Mouse (Mus musculus) embryonic facial prominence, embryonic 10.5 days (tissue): ENCODE measurements at regions not wholly inside any gene's neighbourhood (a gene's known extent, or its start where the extent isn't known, plus 50 kb on each side); places are given as distances from the start of the nearest gene placed in this dataset.
A peak's percentile ranks its signal among the peaks of the same experiment; 100 is the strongest.

ENCODE experiments used
- DNase-seq: peaks from one replicate; pipeline ENCODE4 v3.0.0-alpha.2; 2017; ENCODE audit warnings: low spot score
- H3K27ac ChIP-seq: fragments of 300-500 bp; sonication (generic); replicated peaks from 2 replicates; pipeline ENCODE4 v1.5.1; 2016; ENCODE audit warnings: mild to moderate bottlenecking
- H3K27me3 ChIP-seq: fragments of 300-500 bp; sonication (generic); replicated peaks from 2 replicates; pipeline ENCODE4 v1.6.1; 2016; ENCODE audit warnings: low read depth, mild to moderate bottlenecking; ENCODE audit not compliant: poor library complexity, severe bottlenecking
- H3K36me3 ChIP-seq: fragments of 300-500 bp; sonication (generic); replicated peaks from 2 replicates; pipeline ENCODE4 v1.6.1; 2016; ENCODE audit warnings: mild to moderate bottlenecking, moderate library complexity
- H3K4me1 ChIP-seq: fragments of 300-500 bp; sonication (generic); 2 replicates; pipeline ENCODE4 v1.6.1; 2016
- H3K4me3 ChIP-seq: fragments of 300-500 bp; sonication (generic); 2 replicates; pipeline ENCODE4 v1.5.1; 2016; ENCODE audit warnings: mild to moderate bottlenecking, moderate library complexity
- H3K9me3 ChIP-seq: fragments of 300-500 bp; sonication (generic); 2 replicates; pipeline ENCODE4 v1.6.1; 2016; ENCODE audit warnings: mild to moderate bottlenecking
- WGBS: fragments of 180-500 bp; shearing (Covaris S2); methylation state at CpG from one replicate; pipeline ENCODE4 v1.1.7; 2016; 5-methylcytosine and 5-hydroxymethylcytosine counted together

DNA sequence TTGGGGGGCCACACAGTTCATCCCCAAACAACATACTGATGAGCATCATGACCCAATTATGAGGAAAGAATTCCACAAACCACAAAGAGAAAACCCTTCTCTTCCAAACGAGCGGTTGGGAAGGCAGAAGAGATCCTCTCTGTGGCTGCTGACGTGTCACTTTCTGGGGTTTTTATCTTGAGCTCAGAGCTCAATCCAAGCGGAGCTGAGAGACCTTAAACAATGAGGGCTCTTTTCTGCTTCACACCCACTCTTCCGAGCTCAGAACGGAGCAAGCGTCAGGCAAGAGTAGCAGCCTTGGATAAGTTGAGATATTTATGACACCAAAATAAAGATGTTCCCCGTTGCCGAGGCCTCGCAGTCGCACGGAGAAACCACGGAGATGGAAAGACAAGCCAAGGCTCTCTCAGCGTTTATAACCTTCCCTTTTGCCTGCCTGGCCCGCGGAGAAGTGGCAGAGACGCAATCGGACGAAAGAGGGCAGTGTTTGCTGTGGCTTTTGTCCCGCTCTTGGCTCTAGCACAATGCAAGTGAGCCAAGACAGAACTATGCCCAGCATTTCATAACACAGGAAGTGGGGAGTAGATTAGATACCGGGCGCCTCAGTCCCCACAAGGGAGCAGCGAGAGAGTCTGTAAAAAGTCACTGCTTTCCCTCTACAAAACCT is 100.7 kb downstream of the Chic2 start:
- H3K4me1 ChIP-seq, result peaks cover 46% of the 10 kb centered on the region
- peak overlapping the region; percentile 78 for H3K27ac ChIP-seq
- DNase-seq, result peak; percentile 87
- peaks cover 74% of the 10 kb centered on the region for H3K27me3 ChIP-seq
- peak overlapping the region; percentile 49 for H3K4me3 ChIP-seq
- no peaks in the 10 kb centered on the region for H3K9me3 ChIP-seq
- 1% methylated on average over 23 of the region's 23 CpGs for WGBS
- no peaks in the 10 kb centered on the region for H3K36me3 ChIP-seq

DNA sequence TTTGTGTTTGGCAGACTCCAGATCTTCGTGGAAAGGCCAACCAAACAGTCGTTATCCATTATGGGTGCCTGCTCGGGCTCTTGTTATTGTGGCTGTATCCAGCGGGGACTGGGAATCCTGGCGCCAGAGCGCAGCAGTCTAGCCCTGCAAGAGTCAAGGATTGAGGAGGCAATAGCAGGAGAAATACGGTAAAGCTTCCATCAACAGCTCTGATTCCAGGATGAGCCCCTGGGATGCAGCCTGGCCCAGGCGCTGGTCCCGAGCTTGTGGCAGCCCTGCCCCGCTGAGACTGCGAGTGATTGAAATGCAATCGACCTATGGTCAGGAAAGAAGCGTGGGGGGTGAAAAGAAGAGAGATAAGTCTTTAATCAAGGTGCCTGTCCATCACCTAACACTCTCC is 103.1 kb downstream of the Chic2 start:
- H3K4me1 ChIP-seq, result peaks cover 54% of the 10 kb centered on the region
- H3K9me3 ChIP-seq, result no peaks in the 10 kb centered on the region
- H3K36me3 ChIP-seq, result no peaks in the 10 kb centered on the region
- H3K27ac ChIP-seq, result peak overlapping the region; percentile 44; the same call in 1 of the 2 replicates
- peak overlapping the region; percentile 19; the same call in 1 of the 2 replicates for H3K4me3 ChIP-seq
- WGBS, result under 1% methylated on average over 13 of the region's 13 CpGs
- peaks cover 62% of the 10 kb centered on the region for H3K27me3 ChIP-seq
- DNase-seq, result peak; percentile 73

DNA sequence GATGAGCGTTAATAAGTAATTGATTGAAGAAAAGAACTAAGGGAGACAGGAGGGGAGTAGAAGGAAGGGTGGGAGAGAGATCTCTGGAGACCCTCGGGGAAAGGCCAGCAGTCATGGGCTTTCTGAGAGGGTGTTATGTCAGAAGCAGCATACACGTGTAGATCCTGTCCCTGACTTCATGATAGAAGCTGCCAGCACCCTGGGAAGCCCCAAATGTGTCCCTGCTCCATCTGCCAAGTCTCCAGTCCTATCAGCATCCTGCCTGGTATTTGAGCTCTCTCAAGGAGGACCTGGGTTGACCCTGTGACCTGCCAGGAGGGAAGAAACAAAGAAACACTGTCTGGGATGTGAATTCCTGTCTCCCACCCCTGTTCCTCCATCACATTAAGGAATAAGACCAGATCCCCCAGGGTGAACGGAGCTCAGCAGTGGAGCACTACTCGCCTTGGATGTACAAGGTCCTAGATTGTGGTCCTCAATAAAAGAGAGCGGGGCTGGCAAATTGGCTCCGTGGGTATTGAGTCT is 107.1 kb downstream of the Chic2 start:
- no peak overlapping the region for H3K4me3 ChIP-seq
- H3K27ac ChIP-seq, result peak overlapping the region; percentile 57
- no peaks in the 10 kb centered on the region for H3K36me3 ChIP-seq
- peaks cover 36% of the 10 kb centered on the region for H3K4me1 ChIP-seq
- 34% methylated on average over 7 of the region's 7 CpGs for WGBS
- H3K27me3 ChIP-seq, result peaks cover 38% of the 10 kb centered on the region
- DNase-seq, result peak; percentile 44
- H3K9me3 ChIP-seq, result no peaks in the 10 kb centered on the region

DNA sequence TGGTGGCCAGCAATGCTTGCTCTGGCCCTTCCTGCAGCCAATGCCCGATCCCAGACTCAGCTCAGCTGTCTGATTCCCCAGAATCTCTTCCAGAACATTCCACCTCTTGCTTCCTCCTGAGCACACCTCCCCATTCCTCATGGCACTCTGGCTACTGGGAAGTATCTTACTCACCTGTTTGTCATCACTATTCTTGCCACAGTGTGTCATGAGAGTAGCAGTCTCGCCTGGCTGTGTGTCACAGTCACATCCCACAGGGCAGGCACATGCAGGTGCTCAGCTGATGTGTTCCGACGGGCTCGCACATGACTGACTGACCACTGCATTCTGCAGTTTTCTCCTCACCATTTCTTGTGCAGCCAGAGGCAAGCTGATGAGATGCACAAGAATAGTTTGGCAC is 108.5 kb downstream of the Chic2 start:
- 88% methylated on average over 5 of the region's 5 CpGs for WGBS
- no peaks in the 10 kb centered on the region for H3K36me3 ChIP-seq
- no peak for DNase-seq
- H3K9me3 ChIP-seq, result no peaks in the 10 kb centered on the region
- H3K4me1 ChIP-seq, result peaks cover 29% of the 10 kb centered on the region
- H3K27ac ChIP-seq, result no peak overlapping the region
- H3K4me3 ChIP-seq, result no peak overlapping the region
- H3K27me3 ChIP-seq, result peaks cover 28% of the 10 kb centered on the region

DNA sequence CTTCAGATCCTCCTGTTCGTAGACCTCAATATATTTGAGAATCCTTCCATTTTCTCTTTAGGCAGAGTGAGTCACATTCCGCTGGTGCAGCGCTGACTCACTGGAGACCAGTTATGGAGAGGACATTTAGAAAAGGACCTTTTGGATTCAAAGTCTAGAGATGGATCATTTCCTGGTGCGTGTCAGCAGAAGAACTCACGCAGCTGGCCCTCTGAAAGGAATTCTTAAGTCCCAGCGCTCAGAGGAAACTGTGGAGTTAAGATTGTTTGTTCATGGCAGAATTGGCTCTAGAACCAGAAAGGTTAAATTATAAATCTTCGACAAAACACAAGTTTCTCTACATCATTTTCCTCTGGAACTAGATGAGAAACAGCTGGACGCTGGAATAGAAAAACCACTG is 108.9 kb downstream of the Chic2 start:
- no peaks in the 10 kb centered on the region for H3K9me3 ChIP-seq
- no peaks in the 10 kb centered on the region for H3K36me3 ChIP-seq
- peaks cover 24% of the 10 kb centered on the region for H3K27me3 ChIP-seq
- H3K27ac ChIP-seq, result no peak overlapping the region
- no peak overlapping the region for H3K4me3 ChIP-seq
- 83% methylated on average over 8 of the region's 8 CpGs for WGBS
- peaks cover 28% of the 10 kb centered on the region for H3K4me1 ChIP-seq
- no peak for DNase-seq

DNA sequence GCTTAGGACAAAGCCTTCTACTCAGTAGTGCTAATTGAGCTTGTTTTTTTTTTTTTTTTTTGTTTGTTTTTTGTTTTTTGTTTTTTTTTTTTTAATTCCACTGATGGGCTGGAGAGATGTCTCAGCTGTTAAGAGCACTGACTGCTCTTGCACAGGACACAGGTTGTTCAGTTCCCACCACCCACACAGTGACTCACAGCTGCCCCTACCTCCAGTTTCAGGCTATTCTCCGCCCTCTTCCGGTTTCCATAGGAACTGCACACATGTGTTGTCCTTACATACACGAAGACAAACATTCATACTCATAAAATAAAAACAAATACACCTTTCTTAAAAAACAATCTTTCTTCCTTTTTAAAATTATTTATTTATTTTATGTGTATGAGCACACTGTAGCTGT is 111.3 kb downstream of the Chic2 start:
- no peak for DNase-seq
- Histone ChIP-seq H3K36me3 (no peaks in the 10 kb centered on the region), H3K9me3 (no peaks in the 10 kb centered on the region), H3K27me3 (0 out of 2 replicates have a peak, but pooled peaks cover 4% of the 10 kb centered on the region), H3K4me3 (no peak overlapping the region), H3K4me1 (peaks cover 23% of the 10 kb centered on the region), H3K27ac (no peak overlapping the region)
- 90% methylated on average over 3 of the region's 3 CpGs for WGBS

DNA sequence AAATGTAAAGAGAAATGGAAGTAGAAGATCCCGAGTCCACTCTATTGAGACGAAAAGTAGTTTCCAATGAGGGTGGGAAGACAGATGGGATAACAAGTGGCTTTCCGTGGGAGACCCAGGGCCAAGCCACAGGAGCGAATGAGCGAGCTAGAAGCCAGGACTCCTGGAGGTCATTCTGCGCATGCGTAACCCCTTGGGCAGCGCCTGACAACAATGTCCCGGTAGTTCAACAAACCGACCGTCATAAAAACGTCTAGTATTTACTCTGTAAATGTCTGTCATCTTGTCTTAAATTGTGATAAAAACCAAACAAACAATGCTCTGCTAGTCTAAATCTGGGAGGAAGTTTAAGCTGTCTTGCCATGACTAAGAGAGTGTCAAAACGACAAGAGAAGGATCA is 112.4 kb downstream of the Chic2 start:
- WGBS, result 86% methylated on average over 13 of the region's 13 CpGs

DNA sequence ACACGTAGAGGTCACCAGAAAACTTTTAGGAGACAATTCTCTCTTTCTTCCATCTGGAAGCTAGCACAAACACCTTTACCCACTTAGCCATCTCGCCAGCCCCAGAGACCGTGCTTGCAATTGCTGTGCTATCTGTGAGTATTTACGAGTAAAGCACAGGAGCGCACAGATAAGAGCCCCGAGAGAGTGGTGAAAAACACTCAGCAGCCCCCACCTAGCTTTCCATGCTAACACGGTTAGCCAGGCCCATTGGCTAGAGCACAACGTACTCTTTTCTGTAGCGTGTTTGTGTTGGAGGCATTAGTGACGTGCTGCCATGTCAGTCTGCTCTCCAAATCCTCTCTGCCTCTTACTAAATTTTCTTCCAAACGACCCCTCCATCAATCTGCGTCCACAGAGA is 112.8 kb downstream of the Chic2 start:
- H3K27ac ChIP-seq, result no peak overlapping the region
- 78% methylated on average over 12 of the region's 12 CpGs for WGBS
- H3K4me1 ChIP-seq, result peaks cover 11% of the 10 kb centered on the region; the same call in 1 of the 2 replicates
- no peaks in the 10 kb centered on the region for H3K9me3 ChIP-seq
- no peaks in the 10 kb centered on the region for H3K36me3 ChIP-seq
- no peak for DNase-seq
- 0 out of 2 replicates have a peak, but pooled peaks cover 4% of the 10 kb centered on the region for H3K27me3 ChIP-seq
- no peak overlapping the region for H3K4me3 ChIP-seq

More for the DNA sequence above, 112.4 kb downstream of the Chic2 start:
- Histone ChIP-seq H3K4me1 (peaks cover 12% of the 10 kb centered on the region), H3K27me3 (0 out of 2 replicates have a peak, but pooled peaks cover 4% of the 10 kb centered on the region), H3K36me3 (no peaks in the 10 kb centered on the region), H3K4me3 (no peak overlapping the region), H3K27ac (no peak overlapping the region), H3K9me3 (no peaks in the 10 kb centered on the region)
- no peak for DNase-seq

DNA sequence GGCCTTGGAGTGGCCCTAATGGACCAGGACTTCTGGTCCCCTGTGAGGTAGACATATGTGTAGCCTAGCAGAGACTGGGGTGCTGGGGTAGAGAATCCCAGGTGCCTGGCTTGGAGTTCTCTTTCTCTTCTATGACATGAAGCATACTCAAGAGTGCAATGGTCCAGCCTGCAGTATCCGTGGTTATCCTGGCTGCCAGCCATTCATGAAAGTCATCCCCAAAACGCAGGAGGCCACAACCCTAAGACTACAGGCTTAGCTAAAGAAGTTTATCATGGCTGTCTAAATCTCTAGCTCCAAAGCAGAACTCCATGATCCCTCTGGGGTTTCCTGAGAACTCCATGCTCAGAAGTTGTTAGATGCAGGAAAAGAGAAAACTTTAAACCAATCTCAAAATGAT is 117.0 kb downstream of the Chic2 start:
- 78% methylated on average over 2 of the region's 2 CpGs for WGBS
- H3K36me3 ChIP-seq, result no peaks in the 10 kb centered on the region
- no peak for DNase-seq
- no peak overlapping the region for H3K27ac ChIP-seq
- peaks cover 11% of the 10 kb centered on the region; the same call in 1 of the 2 replicates for H3K4me1 ChIP-seq
- no peaks in the 10 kb centered on the region for H3K9me3 ChIP-seq
- H3K4me3 ChIP-seq, result no peak overlapping the region
- H3K27me3 ChIP-seq, result no peaks in the 10 kb centered on the region

DNA sequence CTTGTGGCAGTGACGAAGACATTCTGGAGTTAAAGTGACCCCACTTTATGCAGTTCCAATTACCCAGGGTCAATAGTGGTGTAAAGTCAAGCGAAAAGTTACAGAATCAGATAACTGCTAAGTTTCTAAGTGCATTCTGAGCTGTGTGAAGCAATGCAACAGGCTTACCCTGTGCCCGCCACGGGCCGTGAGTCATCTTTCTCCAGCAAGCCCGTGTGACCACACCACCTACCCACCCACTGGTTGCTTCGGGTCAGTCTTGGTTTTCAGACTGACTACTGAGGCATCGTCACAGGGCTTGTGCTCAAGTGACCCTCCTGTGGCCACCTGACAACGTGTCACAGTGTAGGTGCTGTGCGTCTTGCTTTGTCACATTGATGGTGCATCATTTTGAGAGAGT is 118.8 kb downstream of the Chic2 start:
- Histone ChIP-seq H3K4me3 (no peak overlapping the region), H3K4me1 (peaks cover 4% of the 10 kb centered on the region), H3K27ac (no peak overlapping the region), H3K36me3 (no peaks in the 10 kb centered on the region), H3K9me3 (no peaks in the 10 kb centered on the region), H3K27me3 (no peaks in the 10 kb centered on the region; the same call in 1 of the 2 replicates)
- no peak for DNase-seq
- 89% methylated on average over 10 of the region's 10 CpGs for WGBS

DNA sequence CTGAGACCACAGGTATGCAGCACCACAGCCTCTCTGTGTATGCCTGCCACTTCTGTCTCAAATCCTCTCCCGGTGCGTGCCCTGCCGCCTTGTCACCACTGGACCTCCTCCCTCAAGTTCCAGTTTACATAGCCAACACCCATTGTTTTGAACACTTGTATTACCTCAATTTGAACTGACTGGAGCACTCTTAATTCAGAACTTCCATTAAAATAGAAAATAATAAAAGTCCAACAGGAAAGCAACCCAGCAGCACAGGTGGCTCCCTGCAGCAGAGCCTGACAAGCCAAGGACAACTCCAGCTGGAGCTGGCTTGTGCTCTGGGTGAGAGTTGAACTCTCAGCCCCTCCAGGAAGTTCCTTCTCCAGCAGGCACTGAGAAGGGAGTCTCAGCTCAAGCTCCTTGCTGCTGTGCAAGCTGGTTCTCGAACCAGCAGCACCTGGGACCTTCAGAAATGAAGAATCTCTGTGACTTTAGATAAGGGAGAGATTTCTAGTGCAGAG is 120.5 kb downstream of the Chic2 start:
- no peak overlapping the region for H3K27ac ChIP-seq
- H3K27me3 ChIP-seq, result peaks cover 3% of the 10 kb centered on the region; the same call in 1 of the 2 replicates
- H3K4me1 ChIP-seq, result peaks cover 10% of the 10 kb centered on the region
- H3K36me3 ChIP-seq, result no peaks in the 10 kb centered on the region
- H3K4me3 ChIP-seq, result no peak overlapping the region
- WGBS, result 88% methylated on average over 4 of the region's 4 CpGs
- DNase-seq, result no peak
- no peaks in the 10 kb centered on the region for H3K9me3 ChIP-seq

DNA sequence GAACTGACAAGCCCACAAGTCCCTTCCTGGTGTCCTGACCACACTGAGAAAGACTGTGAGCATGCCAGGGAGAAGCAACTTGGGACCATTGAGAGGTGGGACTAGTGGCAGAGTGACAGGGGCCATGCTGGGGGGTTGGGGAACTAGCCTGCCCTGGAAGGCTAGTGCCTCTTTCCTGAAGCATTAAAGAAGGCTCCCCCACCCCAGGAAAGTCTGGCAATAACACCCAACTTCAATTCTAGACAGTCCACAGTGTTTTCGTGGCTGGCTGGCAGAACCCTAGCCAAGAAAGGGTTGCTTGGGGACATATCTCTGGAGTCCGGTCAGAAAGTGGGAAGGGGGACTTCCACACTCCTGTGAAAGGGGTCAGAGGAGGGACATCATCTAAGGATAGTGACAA is 121.2 kb downstream of the Chic2 start:
- DNase-seq, result no peak
- H3K9me3 ChIP-seq, result no peaks in the 10 kb centered on the region
- H3K27ac ChIP-seq, result no peak overlapping the region
- 85% methylated on average over 2 of the region's 2 CpGs for WGBS
- H3K4me3 ChIP-seq, result no peak overlapping the region
- H3K4me1 ChIP-seq, result peaks cover 10% of the 10 kb centered on the region
- H3K36me3 ChIP-seq, result no peaks in the 10 kb centered on the region
- H3K27me3 ChIP-seq, result peaks cover 3% of the 10 kb centered on the region; the same call in 1 of the 2 replicates

DNA sequence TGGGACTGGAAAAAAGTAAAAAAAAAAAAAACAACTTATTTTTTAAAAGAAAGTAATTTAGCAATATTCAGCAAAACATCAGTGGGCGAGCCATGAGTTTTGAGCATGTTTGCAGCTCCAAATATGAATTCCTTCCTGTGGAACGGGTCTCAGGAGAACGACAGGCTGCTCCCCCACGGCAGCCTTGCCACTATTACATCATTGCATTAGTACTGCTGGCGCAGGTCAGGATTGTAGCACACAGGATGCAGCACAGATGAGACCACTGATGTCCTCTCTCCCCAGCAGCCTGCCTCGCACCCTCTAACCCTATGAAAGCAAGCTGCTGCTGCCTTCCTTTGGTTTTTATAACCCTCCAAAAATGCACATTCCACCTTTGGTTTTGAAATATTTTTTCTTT is 121.7 kb downstream of the Chic2 start:
- Histone ChIP-seq H3K4me1 (peaks cover 10% of the 10 kb centered on the region), H3K27me3 (peaks cover 3% of the 10 kb centered on the region; the same call in 1 of the 2 replicates), H3K9me3 (no peaks in the 10 kb centered on the region), H3K27ac (no peak overlapping the region), H3K4me3 (no peak overlapping the region), H3K36me3 (no peaks in the 10 kb centered on the region)
- 86% methylated on average over 6 of the region's 6 CpGs for WGBS
- no peak for DNase-seq
